Mouse (Mus musculus) kidney, postnatal 10 days (tissue): ENCODE measurements around the gene Dek.

ENCODE experiments used
- DNase-seq: peaks from one replicate; pipeline ENCODE4 v3.0.0; 2021; ENCODE audit warnings: mixed read lengths

The Dek gene

GRCm38 (mm10) chr13:47050009-47050408 lies 56.0 kb downstream of the Dek start:
- no peak for DNase-seq

- DNase-seq: peak; percentile 49
Observed at GRCm38 (mm10) chr13:47047996-47048395, 58.0 kb downstream of the Dek start.

DNA sequence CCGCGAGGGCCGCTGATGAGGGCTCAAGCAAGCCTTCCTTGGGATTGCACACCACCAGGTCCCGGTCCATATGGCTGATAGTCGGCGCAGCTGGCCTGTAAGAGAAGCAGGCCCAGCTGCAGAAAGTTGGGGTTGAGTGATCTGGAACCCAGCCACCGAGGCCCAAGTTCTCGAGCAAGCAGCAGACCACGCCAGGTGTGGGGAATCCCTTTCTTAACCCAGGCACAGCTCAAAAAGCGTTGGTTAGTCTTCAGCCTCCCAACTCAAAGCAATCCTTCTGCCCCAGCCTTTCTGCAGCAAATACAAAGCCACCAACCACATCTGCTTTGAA lies 61.4 kb downstream of the Dek start, which contains the start of gene Tpmt:
Gene Tpmt, minus strand, starts transcription at position 121 of the 331 bp plus-strand sequence.
- DNase-seq: no peak

DNA sequence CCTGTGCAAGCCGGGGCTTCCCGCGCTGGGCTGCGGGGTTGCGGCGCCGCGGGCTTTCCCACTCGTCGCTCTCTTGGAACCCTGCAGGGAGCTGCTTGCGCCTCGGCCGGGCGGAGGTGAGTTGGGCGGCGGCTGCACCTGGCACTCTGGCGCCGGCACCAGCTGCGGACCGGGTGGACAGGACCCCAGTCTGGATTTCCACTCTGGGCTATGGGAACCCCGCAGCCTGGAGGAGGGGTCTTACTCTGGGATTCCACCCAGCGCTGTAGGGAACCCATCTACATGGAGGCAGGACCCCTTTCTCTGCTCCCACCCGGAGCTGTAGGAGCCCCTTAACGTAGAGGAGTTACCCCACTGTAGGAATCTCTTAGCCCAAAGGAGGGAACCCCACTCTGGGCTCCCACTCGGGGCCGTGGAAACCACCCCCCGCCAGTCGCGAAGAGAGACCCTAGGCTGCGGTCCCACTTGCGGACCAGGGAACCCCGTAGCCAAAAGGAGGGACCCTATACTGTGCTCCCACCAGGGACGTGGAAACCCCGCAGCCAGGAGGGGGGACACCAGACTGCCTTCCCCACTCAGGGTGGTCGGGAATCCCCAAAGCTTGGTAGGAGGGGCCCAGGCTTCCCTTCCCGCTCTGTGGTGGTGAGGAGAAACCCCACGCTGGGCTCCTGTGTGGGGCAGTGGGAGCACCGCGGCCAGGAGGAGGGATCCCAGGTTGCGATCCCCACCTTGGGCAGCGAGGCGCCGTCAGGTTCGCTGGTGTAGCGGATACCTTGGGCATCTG lies 62.0 kb downstream of the Dek start:
- DNase-seq: peak; percentile 52

GRCm38 (mm10) chr13:47043030-47043680 lies 62.8 kb downstream of the Dek start, which contains the start of gene Kdm1b:
Gene Kdm1b, plus strand, starts transcription at chr13:47043499.
- peak; percentile 99 for DNase-seq

GRCm38 (mm10) chr13:47042024-47042633 lies 63.9 kb downstream of the Dek start:
- peak; percentile 27 for DNase-seq

DNA sequence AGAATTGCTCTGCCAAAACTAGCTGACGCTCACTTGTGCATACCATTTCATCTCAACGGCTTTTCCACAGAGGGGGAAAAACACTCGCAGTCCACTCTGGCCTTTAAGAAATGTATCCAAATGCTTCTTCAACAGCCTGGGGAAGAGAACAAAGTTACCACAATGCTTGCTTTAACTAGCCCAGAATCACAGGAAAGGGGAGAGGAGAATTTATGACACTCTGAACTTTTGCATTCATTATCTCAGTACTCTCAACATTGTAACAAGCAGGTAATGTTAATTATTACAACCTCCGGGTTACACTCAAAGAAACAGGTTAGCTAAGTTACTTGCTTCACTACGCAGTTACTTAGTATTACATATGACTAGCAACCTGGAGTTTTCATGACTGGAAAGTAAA lies 65.9 kb downstream of the Dek start:
- DNase-seq: no peak

DNA sequence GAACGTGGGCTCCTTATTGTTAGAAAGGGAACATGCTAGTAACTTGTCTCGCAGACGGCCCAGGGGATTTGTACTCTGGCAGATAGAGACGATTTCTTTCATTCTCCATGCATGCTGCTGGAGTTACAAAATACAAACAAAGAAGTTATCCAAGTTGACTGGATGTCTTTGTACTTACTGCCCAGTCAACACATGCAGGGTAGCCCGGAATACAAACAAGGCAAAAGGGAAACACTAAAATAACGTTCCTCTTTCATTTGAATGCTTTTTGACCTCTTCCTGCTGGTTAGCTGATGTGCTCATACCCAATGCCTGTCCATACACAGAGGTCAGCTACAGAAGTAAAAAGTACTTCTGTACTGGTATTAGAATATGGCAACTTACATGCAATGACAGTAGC lies 68.1 kb downstream of the Dek start:
- no peak for DNase-seq
